Mouse (Mus musculus): ENCODE data around the gene Slc30a7.

DNA sequence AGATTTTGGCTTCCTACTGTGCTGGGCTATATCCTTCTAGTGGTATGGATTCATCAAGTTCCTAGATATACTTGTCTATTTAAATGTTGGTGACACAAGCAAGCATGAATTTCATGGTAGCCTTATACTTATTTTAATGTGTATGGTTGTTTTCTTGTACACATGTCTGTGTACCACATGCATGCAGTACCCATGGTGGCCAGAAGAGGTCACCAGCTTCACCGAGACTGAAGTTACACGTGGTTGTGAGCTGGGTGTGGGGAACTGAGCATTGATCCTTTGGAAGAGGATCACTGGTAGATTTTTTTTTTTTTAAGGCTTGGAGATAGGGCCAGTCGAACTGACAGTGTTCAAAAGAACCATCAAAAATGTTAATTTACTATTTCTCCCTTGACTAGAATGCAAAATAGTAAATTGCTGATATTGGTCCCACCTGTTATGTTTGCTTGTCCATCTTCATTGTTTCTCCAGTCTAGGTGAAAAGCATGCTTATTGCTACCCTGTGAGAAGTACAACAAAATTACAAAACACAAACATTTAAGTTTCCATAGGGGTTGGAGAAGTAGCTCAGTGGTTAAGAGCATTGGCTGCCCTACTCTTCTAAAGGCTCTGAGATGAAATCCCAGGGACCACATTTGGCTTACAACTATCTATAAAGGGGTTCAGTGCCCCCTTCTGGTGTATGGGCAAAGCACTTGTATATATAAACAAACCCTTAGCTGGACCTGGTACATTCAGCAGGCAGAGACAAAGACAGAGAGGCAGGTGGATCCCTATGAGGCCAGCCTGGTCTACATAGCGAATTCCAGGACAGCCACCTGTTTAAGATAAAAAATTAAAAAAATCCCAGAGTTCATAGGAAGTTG lies 70.2 kb downstream of the Slc30a7 start:
- peak; percentile 75 for TF ChIP-seq CTCF (conservative IDR thresholded peaks at IDR 0.05; ENCODE audit: insufficient read depth, insufficient read length, low read depth, low read length)
- no peak for TF ChIP-seq POLR2A (IDR thresholded peaks at IDR 0.05; ENCODE audit: low read depth, low read length)

Data from kidney, adult 2 months (tissue).